Mouse (Mus musculus): ENCODE measurements around the gene Rtn4rl2. TPM values are rescaled to one million over a fixed set of nuclear protein-coding genes. Genes with fewer than 3 reads are reported as not detected.
A peak's percentile ranks its signal among the peaks of the same experiment; 100 is the strongest.

Gene Rtn4rl2
- 0.99 and 1.9 TPM in 2 replicates for polyA plus RNA-seq (2014; fragmentation: Nextera tagmentation; extraction: Ambion mirVana)

DNA sequence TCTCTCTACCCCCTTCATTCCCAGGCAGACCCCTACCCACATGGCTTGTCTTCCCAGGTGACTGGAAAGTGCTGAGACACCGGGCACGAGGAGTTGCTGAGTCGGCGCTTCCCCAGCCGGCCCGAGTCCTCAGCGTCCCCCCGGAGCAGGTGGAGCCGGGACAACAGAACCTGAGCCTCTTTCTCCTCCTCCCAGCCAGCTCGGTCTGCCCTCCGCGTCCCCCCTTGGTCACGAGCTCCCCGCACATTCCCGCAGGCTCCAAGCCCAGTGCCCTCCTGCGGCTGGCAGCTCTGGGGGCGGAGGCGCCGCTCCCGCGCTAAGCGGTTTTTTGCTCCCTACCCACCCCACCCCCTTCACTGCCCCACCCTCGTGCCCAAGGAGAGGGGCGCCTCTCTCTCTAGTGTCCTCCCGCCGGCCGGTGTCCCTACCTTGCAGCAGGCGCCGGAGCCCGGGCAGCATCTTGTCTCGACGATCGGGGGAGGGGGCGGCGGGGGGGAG is at the start of gene Rtn4rl2:
TSS of gene Rtn4rl2 (minus strand) at position 477 of the 498 bp plus-strand sequence.
- Histone ChIP-seq H3K36me3 (ENCODE audit: control insufficient read depth, insufficient read depth, low read length) (no peaks in the 10 kb centered on the region), H3K4me1 (replicated peaks; ENCODE audit: control insufficient read depth, insufficient read depth, low read length) (peaks cover 35% of the 10 kb centered on the region), H3K9ac (ENCODE audit: low read length) (peak within 1 kb of the TSS; percentile 48), H3K27ac (ENCODE audit: low read depth) (no peak within 1 kb of the TSS), H3K4me3 (ENCODE audit: low read depth, low read length) (peak within 1 kb of the TSS; percentile 61), H3K27me3 (replicated peaks; ENCODE audit: control insufficient read depth, insufficient read depth, low read length) (peaks cover 73% of the 10 kb centered on the region), H3K4me2 (ENCODE audit: low read length) (peak within 1 kb of the TSS; percentile 66), H3K9me3 (ENCODE audit: control insufficient read depth, low read length) (no peaks in the 10 kb centered on the region)
- under 1% methylated on average over 29 of the region's 35 CpGs for WGBS
- ATAC-seq (replicated peaks; ENCODE audit: low FRiP score, low TSS enrichment, low read depth) = 0 out of 2 replicates have a peak, but pooled peaks have one; percentile 3
- DNase-seq (ENCODE audit: low spot score) = no peak

- peaks cover 5% of the 10 kb centered on the region; the same call in 1 of the 2 replicates for H3K36me3 ChIP-seq (ENCODE audit: control insufficient read depth, insufficient read depth, low read length)
- no peak overlapping the region for H3K4me2 ChIP-seq (ENCODE audit: low read length)
- no peak overlapping the region for H3K9ac ChIP-seq (ENCODE audit: low read length)
- DNase-seq (ENCODE audit: low spot score) (no peak), ATAC-seq (replicated peaks; ENCODE audit: low FRiP score, low TSS enrichment, low read depth) (no peak)
- no peaks in the 10 kb centered on the region for H3K9me3 ChIP-seq (ENCODE audit: control insufficient read depth, low read length)
- H3K27ac ChIP-seq (ENCODE audit: low read depth) = no peak overlapping the region
- peaks cover 12% of the 10 kb centered on the region; the same call in 1 of the 2 replicates for H3K4me1 ChIP-seq (replicated peaks; ENCODE audit: control insufficient read depth, insufficient read depth, low read length)
- no peak overlapping the region for H3K4me3 ChIP-seq (ENCODE audit: low read depth, low read length)
- H3K27me3 ChIP-seq (replicated peaks; ENCODE audit: control insufficient read depth, insufficient read depth, low read length) = no peaks in the 10 kb centered on the region
- 89% methylated on average over 5 of the region's 5 CpGs for WGBS
Measured at GRCm38 (mm10) chr2:84935065-84935464, 48.6 kb upstream of the Rtn4rl2 start.

- ATAC-seq (replicated peaks; ENCODE audit: low FRiP score, low TSS enrichment, low read depth) (no peak), DNase-seq (ENCODE audit: low spot score) (no peak)
- Histone ChIP-seq H3K9ac (ENCODE audit: low read length) (no peak overlapping the region), H3K27ac (ENCODE audit: low read depth) (no peak overlapping the region), H3K4me2 (ENCODE audit: low read length) (no peak overlapping the region), H3K27me3 (replicated peaks; ENCODE audit: control insufficient read depth, insufficient read depth, low read length) (no peaks in the 10 kb centered on the region), H3K9me3 (ENCODE audit: control insufficient read depth, low read length) (no peaks in the 10 kb centered on the region), H3K36me3 (ENCODE audit: control insufficient read depth, insufficient read depth, low read length) (peaks cover 2% of the 10 kb centered on the region; the same call in 1 of the 2 replicates), H3K4me1 (replicated peaks; ENCODE audit: control insufficient read depth, insufficient read depth, low read length) (peaks cover 12% of the 10 kb centered on the region; the same call in 1 of the 2 replicates), H3K4me3 (ENCODE audit: low read depth, low read length) (no peak overlapping the region)
- WGBS = 72% methylated on average over 4 of the region's 4 CpGs
Measured at GRCm38 (mm10) chr2:84934649-84935007, 48.1 kb upstream of the Rtn4rl2 start.

DNA sequence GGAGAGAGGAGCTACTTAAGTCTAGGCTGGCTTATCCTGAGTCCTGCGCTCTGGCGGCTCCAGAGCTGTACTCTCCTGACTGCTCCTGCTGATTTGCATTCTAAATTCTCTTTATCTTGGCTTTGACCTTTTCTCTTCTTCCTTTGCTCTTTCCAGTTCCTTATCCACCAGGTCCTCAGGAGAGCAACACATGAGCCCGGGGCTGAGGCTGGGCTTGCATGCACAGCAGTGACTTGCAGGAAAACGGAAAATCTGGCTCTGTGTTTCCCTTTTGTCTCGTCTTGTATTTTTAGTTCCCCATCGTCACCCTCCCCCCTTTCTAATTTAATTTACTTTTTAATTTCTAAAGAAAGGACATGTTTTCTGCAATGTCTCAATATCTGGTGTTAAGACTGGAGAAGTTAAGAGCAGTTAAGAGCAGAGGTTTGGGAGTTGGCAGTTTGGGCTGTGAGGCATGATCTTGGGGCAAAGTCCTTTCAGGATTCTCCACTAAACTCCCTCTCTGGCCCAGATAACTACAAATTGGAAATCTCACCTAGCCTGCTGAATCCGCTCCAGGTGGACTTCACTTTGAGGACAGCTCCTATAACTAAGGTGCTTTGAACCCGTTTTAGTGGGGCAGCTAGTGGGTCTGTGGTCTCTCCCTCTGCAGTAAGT is 47.6 kb upstream of the Rtn4rl2 start:
- no peaks in the 10 kb centered on the region for H3K9me3 ChIP-seq (ENCODE audit: control insufficient read depth, low read length)
- WGBS = 68% methylated on average over 8 of the region's 8 CpGs
- DNase-seq (ENCODE audit: low spot score) (no peak), ATAC-seq (replicated peaks; ENCODE audit: low FRiP score, low TSS enrichment, low read depth) (no peak)
- no peak overlapping the region for H3K4me2 ChIP-seq (ENCODE audit: low read length)
- no peak overlapping the region for H3K27ac ChIP-seq (ENCODE audit: low read depth)
- H3K9ac ChIP-seq (ENCODE audit: low read length) = no peak overlapping the region
- H3K4me1 ChIP-seq (replicated peaks; ENCODE audit: control insufficient read depth, insufficient read depth, low read length) = peaks cover 12% of the 10 kb centered on the region; the same call in 1 of the 2 replicates
- no peak overlapping the region for H3K4me3 ChIP-seq (ENCODE audit: low read depth, low read length)
- no peaks in the 10 kb centered on the region for H3K27me3 ChIP-seq (replicated peaks; ENCODE audit: control insufficient read depth, insufficient read depth, low read length)
- H3K36me3 ChIP-seq (ENCODE audit: control insufficient read depth, insufficient read depth, low read length) = no peaks in the 10 kb centered on the region

GRCm38 (mm10) chr2:84930186-84930585 is 43.7 kb upstream of the Rtn4rl2 start:
- H3K27ac ChIP-seq (ENCODE audit: low read depth) = no peak overlapping the region
- H3K27me3 ChIP-seq (replicated peaks; ENCODE audit: control insufficient read depth, insufficient read depth, low read length) = no peaks in the 10 kb centered on the region
- H3K9me3 ChIP-seq (ENCODE audit: control insufficient read depth, low read length) = no peaks in the 10 kb centered on the region
- no peak overlapping the region for H3K4me3 ChIP-seq (ENCODE audit: low read depth, low read length)
- WGBS = 93% methylated on average over 7 of the region's 7 CpGs
- no peaks in the 10 kb centered on the region for H3K4me1 ChIP-seq (replicated peaks; ENCODE audit: control insufficient read depth, insufficient read depth, low read length)
- DNase-seq (ENCODE audit: low spot score) = no peak
- H3K36me3 ChIP-seq (ENCODE audit: control insufficient read depth, insufficient read depth, low read length) = no peaks in the 10 kb centered on the region
- H3K4me2 ChIP-seq (ENCODE audit: low read length) = no peak overlapping the region
- ATAC-seq (replicated peaks; ENCODE audit: low FRiP score, low TSS enrichment, low read depth) = no peak
- no peak overlapping the region for H3K9ac ChIP-seq (ENCODE audit: low read length)

DNA sequence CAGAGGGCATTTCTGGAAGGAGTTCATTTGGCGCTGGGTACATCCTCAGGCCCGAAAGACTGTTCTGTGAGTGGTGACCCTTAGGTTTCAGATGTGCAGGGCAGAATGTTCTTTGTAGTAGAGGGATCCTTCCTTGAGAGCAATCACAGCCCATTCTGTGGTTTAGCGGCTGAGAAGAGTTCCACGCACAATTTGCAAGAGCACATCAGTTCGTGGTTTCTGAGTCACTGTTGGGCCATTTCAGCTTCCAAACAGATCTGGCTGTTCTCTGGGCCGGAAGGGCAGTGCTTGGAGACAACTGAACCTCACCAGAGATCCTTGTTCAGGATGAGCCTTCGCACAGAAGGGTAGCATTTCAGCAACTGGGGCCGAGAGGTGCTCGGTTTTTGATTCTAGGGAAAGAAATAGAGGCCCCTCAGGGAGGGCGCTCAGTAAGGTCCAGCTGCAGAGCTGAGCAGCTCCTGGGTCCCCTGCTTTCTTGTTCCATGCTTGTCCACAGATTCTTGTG is 33.1 kb upstream of the Rtn4rl2 start:
- no peak overlapping the region for H3K9ac ChIP-seq (ENCODE audit: low read length)
- 88% methylated on average over 10 of the region's 10 CpGs for WGBS
- peaks cover 14% of the 10 kb centered on the region; the same call in 1 of the 2 replicates for H3K4me1 ChIP-seq (replicated peaks; ENCODE audit: control insufficient read depth, insufficient read depth, low read length)

GRCm38 (mm10) chr2:84918188-84918587 is 31.7 kb upstream of the Rtn4rl2 start:
- peak; percentile 41; the same call in 1 of the 2 replicates for ATAC-seq (replicated peaks; ENCODE audit: low FRiP score, low TSS enrichment, low read depth)
- DNase-seq (ENCODE audit: low spot score) = no peak
- no peaks in the 10 kb centered on the region for H3K36me3 ChIP-seq (ENCODE audit: control insufficient read depth, insufficient read depth, low read length)
- H3K4me3 ChIP-seq (ENCODE audit: low read depth, low read length) = no peak overlapping the region
- no peak overlapping the region for H3K4me2 ChIP-seq (ENCODE audit: low read length)
- no peak overlapping the region for H3K9ac ChIP-seq (ENCODE audit: low read length)
- no peak overlapping the region for H3K27ac ChIP-seq (ENCODE audit: low read depth)
- WGBS = 18% methylated on average over 3 of the region's 3 CpGs
- no peaks in the 10 kb centered on the region for H3K9me3 ChIP-seq (ENCODE audit: control insufficient read depth, low read length)
- H3K4me1 ChIP-seq (replicated peaks; ENCODE audit: control insufficient read depth, insufficient read depth, low read length) = peaks cover 18% of the 10 kb centered on the region; the same call in 1 of the 2 replicates
- no peaks in the 10 kb centered on the region for H3K27me3 ChIP-seq (replicated peaks; ENCODE audit: control insufficient read depth, insufficient read depth, low read length)

More for the DNA sequence above, 33.1 kb upstream of the Rtn4rl2 start:
- Histone ChIP-seq H3K4me2 (ENCODE audit: low read length) (no peak overlapping the region), H3K9me3 (ENCODE audit: control insufficient read depth, low read length) (no peaks in the 10 kb centered on the region; the same call in 1 of the 2 replicates), H3K27ac (ENCODE audit: low read depth) (no peak overlapping the region), H3K27me3 (replicated peaks; ENCODE audit: control insufficient read depth, insufficient read depth, low read length) (no peaks in the 10 kb centered on the region), H3K36me3 (ENCODE audit: control insufficient read depth, insufficient read depth, low read length) (no peaks in the 10 kb centered on the region), H3K4me3 (ENCODE audit: low read depth, low read length) (no peak overlapping the region)
- DNase-seq (ENCODE audit: low spot score) = no peak
- no peak for ATAC-seq (replicated peaks; ENCODE audit: low FRiP score, low TSS enrichment, low read depth)

DNA sequence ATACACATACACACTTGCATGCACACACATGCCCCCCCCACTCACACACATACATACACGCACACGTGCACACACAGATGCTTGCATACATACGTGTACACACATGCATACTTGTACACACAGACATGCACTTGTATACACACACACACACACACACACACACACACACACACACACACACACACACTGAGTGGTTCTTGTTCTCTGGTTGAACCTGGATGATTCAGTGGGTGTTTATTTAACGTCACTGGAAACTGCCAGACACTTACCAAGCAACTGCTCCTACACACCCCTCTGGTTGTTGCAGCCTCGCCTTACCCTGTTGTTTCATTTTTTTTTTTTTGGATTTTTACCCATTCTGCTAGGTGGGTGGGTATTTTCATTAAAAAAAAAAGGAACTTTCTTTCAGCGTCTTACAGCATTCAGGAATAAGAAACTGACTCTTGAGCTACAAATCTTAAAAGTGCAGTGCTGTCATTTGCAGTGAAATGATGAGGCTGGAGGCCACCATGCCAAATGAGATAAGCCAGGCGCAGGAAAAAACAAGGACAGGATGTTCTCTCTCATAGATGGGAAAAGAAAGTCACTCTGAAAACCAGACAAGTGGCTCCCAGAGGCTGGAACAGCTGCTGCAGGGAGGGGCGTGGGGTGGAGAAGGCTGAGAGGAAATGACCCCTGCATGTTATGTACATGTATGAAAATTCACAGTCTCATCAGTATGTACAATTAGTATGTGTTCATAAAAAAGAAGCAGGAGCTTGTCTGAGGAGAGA is 30.2 kb upstream of the Rtn4rl2 start:
- H3K27ac ChIP-seq (ENCODE audit: low read depth) = peak overlapping the region; percentile 24
- DNase-seq (ENCODE audit: low spot score) (no peak), ATAC-seq (replicated peaks; ENCODE audit: low FRiP score, low TSS enrichment, low read depth) (no peak)
- peaks cover 21% of the 10 kb centered on the region; the same call in 1 of the 2 replicates for H3K4me1 ChIP-seq (replicated peaks; ENCODE audit: control insufficient read depth, insufficient read depth, low read length)
- H3K4me2 ChIP-seq (ENCODE audit: low read length) = no peak overlapping the region
- H3K9me3 ChIP-seq (ENCODE audit: control insufficient read depth, low read length) = no peaks in the 10 kb centered on the region
- no peak overlapping the region for H3K4me3 ChIP-seq (ENCODE audit: low read depth, low read length)
- H3K27me3 ChIP-seq (replicated peaks; ENCODE audit: control insufficient read depth, insufficient read depth, low read length) = no peaks in the 10 kb centered on the region
- H3K9ac ChIP-seq (ENCODE audit: low read length) = no peak overlapping the region
- no peaks in the 10 kb centered on the region for H3K36me3 ChIP-seq (ENCODE audit: control insufficient read depth, insufficient read depth, low read length)
- 46% methylated on average over 8 of the region's 8 CpGs for WGBS
